Mouse (Mus musculus): ENCODE measurements at regions not wholly inside any gene's neighbourhood (a gene's known extent, or its start where the extent isn't known, plus 50 kb on each side); places are given as distances from the start of the nearest gene placed in this dataset.

- no peak for TF ChIP-seq POLR2A (IDR thresholded peaks at IDR 0.05; ENCODE audit: insufficient read depth, low read length)
- no peak for TF ChIP-seq EP300 (IDR thresholded peaks at IDR 0.05; ENCODE audit: insufficient read depth, low read depth, low read length)
- TF ChIP-seq CTCF (IDR thresholded peaks at IDR 0.05; ENCODE audit: low read depth, low read length), result no peak
Measured at GRCm38 (mm10) chr6:47649451-47649931, 54.4 kb upstream of the Ezh2 start.
